Mouse (Mus musculus) CH12.LX (cell line): ENCODE measurements around the gene Slc2a10.

ENCODE experiments used
- BHLHE40 ChIP-seq: IDR thresholded peaks from 2 replicates; pipeline ENCODE4 v1.6.1; 2011; ENCODE audit warnings: mild to moderate bottlenecking, low read depth, low read length, improper control_type of control experiment
- CTCF ChIP-seq, 2 experiments: IDR thresholded peaks in 1 of 2; conservative IDR thresholded peaks in 1 of 2; 2 replicates each; pipeline ENCODE4 v1.5.1; 2011 to 2012; ENCODE audit warnings: low read depth in 2 of 2, low read length in 2 of 2, improper control_type of control experiment in 1 of 2, inconsistent platforms in 1 of 2, mild to moderate bottlenecking in 1 of 2, moderate library complexity in 1 of 2
- EP300 ChIP-seq: IDR thresholded peaks from 2 replicates; pipeline ENCODE4 v1.6.1; 2011; ENCODE audit warnings: low read length, improper control_type of control experiment
- NRF1 ChIP-seq: IDR thresholded peaks from 2 replicates; pipeline ENCODE4 v1.6.1; 2014; ENCODE audit warnings: low read depth, mild to moderate bottlenecking, inconsistent platforms, low read length, improper control_type of control experiment, moderate library complexity
- POLR2A ChIP-seq: IDR thresholded peaks from 2 replicates; pipeline ENCODE4 v1.6.1; 2011; ENCODE audit warnings: low read depth, mild to moderate bottlenecking, improper control_type of control experiment, low read length
- RAD21 ChIP-seq: IDR thresholded peaks from 2 replicates; pipeline ENCODE4 v1.6.1; 2011; ENCODE audit warnings: low read depth, mild to moderate bottlenecking, low read length, improper control_type of control experiment, moderate library complexity
- USF1 ChIP-seq: IDR thresholded peaks from 2 replicates; pipeline ENCODE4 v1.6.1; 2014; ENCODE audit warnings: low read depth, mild to moderate bottlenecking, inconsistent platforms, low read length, improper control_type of control experiment

- TF ChIP-seq CTCF (conservative IDR thresholded peaks at IDR 0.05 in 1 of 2, IDR thresholded peaks at IDR 0.05 in 1 of 2; ENCODE audit: low read depth in 2 of 2, low read length in 2 of 2) (no peak), POLR2A (no peak), EP300 (no peak), RAD21 (no peak), NRF1 (no peak), BHLHE40 (no peak), USF1 (no peak)
Measured at GRCm38 (mm10) chr2:165486401-165486800, 17.2 kb upstream of the Slc2a10 start.
